Mouse (Mus musculus) cerebellum, adult 18-20 months (tissue): ENCODE measurements around the gene Acvr1.

Source experiments
- DNase-seq, 2 experiments: peaks; one replicate each; pipeline ENCODE4 v3.0.0; 2021

The Acvr1 gene

DNA sequence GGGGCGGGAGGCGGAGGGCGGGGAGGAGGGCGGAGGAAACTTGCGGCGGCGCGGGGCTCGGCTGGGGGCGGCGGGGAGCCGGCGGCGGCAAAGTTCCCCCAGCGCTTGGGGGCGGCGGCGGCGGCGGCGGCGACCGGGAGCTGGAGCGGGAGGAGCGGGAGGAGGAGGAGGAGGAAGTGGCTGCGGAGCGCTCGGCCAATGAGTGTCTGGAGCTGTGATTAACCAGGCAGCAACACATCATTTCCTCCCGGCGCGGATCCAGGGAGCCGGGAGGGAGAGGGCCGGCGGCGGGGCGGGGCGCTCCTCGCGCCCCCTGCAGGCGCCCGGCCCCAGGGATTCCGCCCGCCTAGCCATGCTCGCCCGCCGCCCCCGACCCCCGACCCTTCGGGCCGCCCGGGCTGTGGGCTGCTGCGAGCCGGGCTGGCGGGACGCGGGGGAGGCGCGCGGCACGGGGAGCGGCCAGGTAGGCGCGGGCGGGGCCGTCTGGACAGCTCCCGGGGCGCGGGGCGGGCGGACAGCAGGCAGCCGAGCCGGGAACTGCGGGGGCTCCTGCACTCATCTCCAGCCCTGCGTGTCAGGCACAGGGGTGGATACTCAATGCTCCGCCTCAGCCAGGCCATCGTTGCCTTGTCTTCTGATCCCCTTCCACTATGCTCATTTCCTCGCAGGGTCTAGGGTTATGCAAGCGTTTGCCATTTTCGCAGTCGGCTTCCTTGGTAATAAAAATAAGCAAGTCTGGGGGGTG, at the start of gene Acvr1, which contains the start of gene Upp2:
Acvr1 (minus strand) TSS at position 92 of the 745 bp plus-strand sequence.
Upp2 (plus strand) TSS at position 233 of the 745 bp plus-strand sequence.
- DNase-seq, result peak; percentile 92 to 93

DNA sequence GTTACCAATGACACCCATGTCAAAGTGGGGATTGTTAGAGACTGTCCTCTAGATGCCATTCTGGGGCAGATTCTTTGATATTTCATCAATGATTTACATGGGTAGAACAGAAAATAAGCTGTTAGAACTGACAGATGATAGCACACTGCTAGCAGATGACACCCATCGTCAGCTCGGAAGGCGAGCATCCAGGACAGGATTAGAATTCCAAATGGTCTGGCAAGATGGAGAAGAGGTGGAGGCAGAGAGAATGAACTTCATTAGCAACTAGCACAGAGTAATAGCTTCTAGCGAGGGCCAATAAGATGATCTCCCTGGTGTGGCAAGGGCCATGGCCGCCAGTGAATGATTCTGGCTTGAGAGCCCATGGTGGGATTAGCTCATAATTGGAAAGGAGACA, 48.8 kb upstream of the Acvr1 start:
- peak in 1 of 2 experiments; percentile 10 for DNase-seq

DNA sequence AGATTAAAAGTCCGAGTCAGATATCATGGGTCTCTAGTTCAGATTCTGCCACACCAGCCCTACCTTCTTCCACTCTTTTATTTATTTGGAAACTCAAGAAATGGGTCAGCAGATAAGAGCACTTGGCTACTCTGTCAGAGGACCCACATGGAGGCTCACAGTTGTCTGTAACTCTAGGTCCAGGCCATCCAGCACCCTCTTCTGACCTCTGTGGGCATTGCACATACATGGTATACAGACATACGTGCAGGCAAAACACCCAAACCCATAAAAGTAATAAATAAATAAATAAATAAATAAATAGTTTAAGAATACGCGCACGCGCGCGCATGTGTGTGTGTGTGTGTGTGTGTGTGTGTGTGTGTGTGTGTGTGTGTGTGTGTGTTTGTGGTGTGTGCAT, 47.9 kb upstream of the Acvr1 start:
- DNase-seq, result peak in 1 of 2 experiments; percentile 11

- DNase-seq, result peak; percentile 19 to 28
Measured at GRCm38 (mm10) chr2:58613720-58614119, 46.8 kb upstream of the Acvr1 start.

DNA sequence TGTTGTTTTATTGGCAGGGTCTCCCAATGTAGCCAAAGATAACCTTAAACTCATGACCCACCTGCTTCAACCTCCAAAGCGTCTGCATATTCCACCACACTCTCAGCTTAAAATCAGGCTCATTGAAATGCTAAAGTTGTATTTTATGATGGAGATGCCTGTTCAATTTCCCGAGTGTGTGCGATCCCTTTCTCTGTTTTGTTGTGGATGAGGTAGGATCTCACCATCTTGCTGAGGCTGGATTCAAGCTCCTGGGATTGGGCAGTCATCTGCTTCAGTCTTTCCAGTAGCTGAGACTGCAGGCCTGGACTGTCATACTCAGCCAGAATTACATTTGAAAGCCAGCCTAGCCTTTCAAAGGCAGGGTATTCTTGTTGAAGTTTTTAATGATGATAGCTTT, 37.8 kb upstream of the Acvr1 start:
- DNase-seq, result no peak

DNA sequence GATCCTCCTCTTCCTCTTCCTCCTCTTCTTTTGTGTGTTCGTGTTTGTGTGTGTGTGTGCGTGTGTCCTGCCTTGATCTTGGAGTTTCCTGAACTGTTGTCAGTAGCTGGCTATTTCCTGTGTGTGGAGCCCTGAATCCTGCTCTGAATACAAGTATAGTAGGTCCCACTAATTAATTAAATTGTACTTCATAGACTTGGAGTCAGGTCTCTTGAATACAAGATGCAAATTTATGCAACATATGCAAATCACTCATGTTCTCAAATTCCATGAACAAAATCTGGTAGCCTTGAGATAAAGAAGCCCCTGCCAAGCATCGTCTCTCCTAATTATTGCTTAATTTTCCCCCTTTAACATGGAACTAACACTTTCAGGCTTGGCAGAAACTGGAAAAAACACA, 36.4 kb upstream of the Acvr1 start:
- DNase-seq, result no peak

GRCm38 (mm10) chr2:58601382-58601781, 34.4 kb upstream of the Acvr1 start:
- DNase-seq, result no peak

GRCm38 (mm10) chr2:58599639-58600038, 32.7 kb upstream of the Acvr1 start:
- DNase-seq, result no peak

GRCm38 (mm10) chr2:58597556-58597955, 30.6 kb upstream of the Acvr1 start:
- peak; percentile 27 to 32 for DNase-seq

DNA sequence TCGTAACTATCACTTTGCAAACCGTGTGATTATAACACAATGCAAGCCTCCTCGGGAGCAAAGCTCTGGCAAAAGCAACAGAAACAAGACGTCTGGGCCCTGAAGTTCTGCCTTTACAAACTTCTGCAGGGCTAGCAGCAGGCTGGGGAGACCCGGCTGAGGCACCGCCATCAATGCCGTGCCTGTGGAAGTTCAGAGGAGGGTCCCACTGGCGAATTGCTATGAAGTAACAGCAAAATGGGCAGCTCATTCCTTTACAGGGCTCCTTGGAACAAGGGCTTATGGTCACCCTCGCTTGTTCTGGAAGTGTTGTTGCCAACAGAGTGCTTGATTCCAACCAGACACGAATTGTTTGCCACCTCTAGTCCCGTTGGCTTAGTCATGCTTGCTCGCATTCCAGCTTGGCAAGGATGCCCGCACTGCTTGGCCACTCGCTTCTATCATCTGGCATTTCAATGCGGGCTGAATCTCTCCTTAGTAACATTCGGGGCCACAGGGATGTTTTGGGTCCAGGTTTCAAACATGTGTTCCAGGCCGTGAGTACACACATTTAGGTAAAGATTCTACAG, 29.9 kb upstream of the Acvr1 start:
- peak; percentile 80 to 89 for DNase-seq

DNA sequence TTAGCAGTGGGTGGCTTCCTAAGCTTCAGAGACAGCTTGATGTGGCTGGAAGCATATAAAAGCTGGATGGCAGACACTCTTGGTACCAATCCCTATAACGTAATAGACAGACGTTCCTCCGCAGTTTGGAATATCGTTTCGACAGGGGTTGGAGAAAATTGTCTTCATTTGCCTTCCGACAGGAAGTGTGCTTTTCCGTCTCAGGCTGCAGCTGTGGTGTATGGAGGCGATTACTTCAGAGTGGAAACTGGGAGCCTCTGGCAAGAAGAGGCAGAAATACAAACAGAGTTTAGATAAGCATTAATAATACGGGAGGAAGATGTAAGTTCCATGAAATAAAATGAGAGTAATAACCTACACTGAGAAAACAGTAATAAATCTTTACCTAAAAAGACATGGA, 28.4 kb upstream of the Acvr1 start:
- DNase-seq, result no peak

- no peak for DNase-seq
Measured at GRCm38 (mm10) chr2:58590055-58590454, 23.1 kb upstream of the Acvr1 start.

GRCm38 (mm10) chr2:58589637-58590036, 22.7 kb upstream of the Acvr1 start:
- no peak for DNase-seq

DNA sequence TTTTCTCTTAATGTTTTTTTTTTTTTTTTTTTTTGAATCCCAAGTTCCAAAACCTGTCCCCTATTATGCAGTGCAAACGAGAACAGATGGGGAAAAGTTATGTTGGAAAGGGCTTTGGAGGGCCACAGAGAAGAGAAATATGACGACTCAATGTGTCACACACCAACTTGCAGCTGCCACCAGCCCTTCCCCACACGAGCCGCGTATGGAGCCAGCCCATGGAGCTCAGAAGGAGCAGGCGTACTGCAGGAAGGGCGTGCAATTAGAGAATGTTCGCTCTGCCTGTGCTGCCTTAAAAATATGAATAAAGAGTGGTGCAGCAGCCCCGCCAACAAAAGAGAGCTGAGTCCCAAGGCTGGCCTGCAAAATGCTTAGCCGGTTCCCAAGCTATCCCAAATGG, 19.4 kb upstream of the Acvr1 start:
- no peak for DNase-seq

DNA sequence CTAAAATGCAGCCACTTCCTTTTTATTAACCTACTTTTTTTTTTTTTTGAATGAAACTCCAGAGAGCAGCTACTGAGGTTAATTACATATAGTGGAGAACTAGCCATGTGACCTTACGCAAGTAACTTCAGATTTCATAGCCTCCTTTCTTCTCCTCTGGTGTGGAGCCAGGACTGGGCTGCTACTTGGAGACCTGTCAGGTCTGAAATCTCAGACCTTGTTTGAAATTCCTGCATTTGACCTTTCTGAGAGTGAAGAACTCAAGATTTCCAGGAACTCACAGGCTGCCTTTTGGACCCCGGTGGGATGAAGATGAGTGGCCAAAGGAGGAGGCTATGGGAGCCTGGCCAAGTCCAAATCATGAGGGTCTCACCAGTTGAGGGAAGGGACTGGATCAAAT, 7.2 kb upstream of the Acvr1 start:
- DNase-seq, result no peak

GRCm38 (mm10) chr2:58568841-58569645, 2.1 kb upstream of the Acvr1 start:
- no peak for DNase-seq

- DNase-seq, result peak; percentile 26 to 47
Measured at GRCm38 (mm10) chr2:58567866-58568719, 1.1 kb upstream of the Acvr1 start.

DNA sequence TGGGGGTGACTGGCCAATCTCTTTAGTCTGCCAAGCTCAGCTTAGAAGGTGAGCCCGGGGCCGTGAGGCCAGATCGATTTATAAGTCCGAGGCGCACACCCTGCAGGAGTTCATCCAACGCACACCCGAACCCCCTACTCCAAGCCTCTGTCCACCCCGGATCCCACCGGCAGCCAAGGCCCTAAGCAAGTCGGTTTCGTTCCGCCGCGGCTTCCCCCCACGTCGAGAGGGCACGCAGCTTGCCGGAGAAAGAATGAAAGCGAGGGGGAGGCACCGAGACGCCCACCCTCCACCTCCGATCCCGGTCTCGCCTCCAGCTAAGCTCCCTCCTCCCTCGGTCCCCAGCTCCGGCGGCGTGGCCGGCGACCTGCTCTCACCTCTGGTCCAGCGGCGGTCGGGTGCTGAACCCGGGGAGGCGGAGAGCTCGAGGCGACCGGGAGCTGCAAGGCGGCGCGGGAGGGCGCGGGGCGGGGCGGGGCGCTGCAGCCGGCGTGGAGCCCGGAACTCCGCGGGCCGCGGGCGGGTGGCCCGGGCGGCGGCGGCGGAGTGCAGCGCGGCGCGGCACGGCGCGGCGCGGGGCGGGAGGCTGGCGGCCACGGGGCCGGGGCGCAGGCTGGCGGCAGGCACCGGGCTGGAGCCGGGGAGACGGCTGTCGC, 419 bp downstream of the Acvr1 start:
- DNase-seq, result peak; percentile 70 to 80

GRCm38 (mm10) chr2:58566049-58566409, 928 bp downstream of the Acvr1 start:
- peak; percentile 32 to 35 for DNase-seq

GRCm38 (mm10) chr2:58565267-58565666, 1.7 kb downstream of the Acvr1 start:
- DNase-seq, result peak; percentile 64 to 68

GRCm38 (mm10) chr2:58562137-58562536, 4.8 kb downstream of the Acvr1 start:
- no peak for DNase-seq
